Mouse (Mus musculus): Measurements from ENCODE around the gene Tut4. TPM values are rescaled to one million over a fixed set of nuclear protein-coding genes. Genes with fewer than 3 reads are reported as not detected.

Tut4 gene
- total RNA-seq, 1 experiment, result 32.8 TPM

DNA sequence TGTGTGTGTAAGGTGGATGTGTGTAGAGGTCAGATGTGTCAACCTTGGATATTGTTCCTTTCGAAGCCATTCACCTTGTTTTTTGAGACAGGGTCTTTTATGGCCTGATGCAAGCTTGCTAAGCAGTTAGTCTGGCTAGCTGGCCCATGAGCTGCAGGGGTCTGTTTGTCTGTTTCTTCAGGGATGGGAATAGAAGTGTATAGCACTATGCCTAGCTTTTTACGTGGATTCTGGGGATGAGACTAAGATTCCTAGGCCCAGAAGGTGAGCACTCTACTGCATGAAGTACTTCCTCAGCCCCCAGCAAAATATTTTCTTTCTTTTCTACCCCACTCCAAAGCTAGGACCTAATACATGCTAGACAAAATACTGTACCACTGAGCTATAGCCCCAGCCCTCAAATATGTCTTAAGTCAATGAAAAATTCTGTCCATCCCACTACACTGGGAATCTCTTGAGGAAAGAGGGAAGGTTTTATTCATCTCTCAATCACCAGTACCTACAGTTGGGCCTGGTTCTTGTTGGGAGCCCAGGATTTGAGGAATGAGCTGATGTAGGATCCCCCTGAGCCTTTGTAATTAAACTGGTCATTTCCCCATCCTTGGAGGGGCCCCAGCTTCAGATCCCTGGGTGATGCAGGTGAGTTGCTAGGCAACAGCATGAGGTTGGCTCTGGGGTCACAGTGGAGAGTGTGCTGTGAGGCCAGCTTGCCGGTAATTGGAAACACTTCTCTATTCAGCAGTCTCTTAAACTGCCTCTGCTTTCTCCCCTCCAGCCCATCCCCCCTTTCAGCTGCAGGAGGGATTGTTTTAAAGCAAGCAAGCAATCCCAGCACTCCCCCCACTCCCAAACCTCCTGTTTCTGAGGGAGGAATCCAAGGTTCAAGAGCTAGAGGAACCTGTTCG lies 28.3 kb upstream of the Tut4 start:
- DNase-seq (ENCODE audit: low read depth, low spot score), result no peak
- TF ChIP-seq ZNF384 (IDR thresholded peaks at IDR 0.05; ENCODE audit: low read depth, low read length) (no peak), MAFK (IDR thresholded peaks at IDR 0.05; ENCODE audit: insufficient read depth, low read depth, low read length) (no peak), ZC3H11A (IDR thresholded peaks at IDR 0.05; ENCODE audit: borderline replicate concordance, low read depth, low read length) (no peak), CHD2 (IDR thresholded peaks at IDR 0.05; ENCODE audit: low read depth, low read length) (no peak)
- Histone ChIP-seq H3K9me3 (ENCODE audit: control insufficient read depth, insufficient read depth, low read depth, low read length) (no peaks in the 10 kb centered on the region), H3K4me3 (ENCODE audit: insufficient read depth in 1 of 2, low read depth in 1 of 2, low read length in 2 of 2, poor library complexity in 1 of 2, severe bottlenecking in 1 of 2) (no peak overlapping the region), H3K27ac (ENCODE audit: insufficient read depth, low read depth, low read length, poor library complexity, severe bottlenecking) (no peak overlapping the region), H3K9ac (ENCODE audit: insufficient read depth, low read depth, low read length, poor library complexity, severe bottlenecking) (no peak overlapping the region), H3K36me3 (ENCODE audit: control insufficient read depth, insufficient read depth, low read length, poor library complexity, severe bottlenecking) (no peaks in the 10 kb centered on the region), H3K4me1 (ENCODE audit: control insufficient read depth in 2 of 2, insufficient read depth in 2 of 2, low read length in 2 of 2, poor library complexity in 1 of 2) (no peaks in the 10 kb centered on the region)
- in situ Hi-C loops (cut with MboI; ENCODE audit: low sequenced_read_pairs in 2 of 2, unreplicated experiment in 2 of 2), result no loop called here

DNA sequence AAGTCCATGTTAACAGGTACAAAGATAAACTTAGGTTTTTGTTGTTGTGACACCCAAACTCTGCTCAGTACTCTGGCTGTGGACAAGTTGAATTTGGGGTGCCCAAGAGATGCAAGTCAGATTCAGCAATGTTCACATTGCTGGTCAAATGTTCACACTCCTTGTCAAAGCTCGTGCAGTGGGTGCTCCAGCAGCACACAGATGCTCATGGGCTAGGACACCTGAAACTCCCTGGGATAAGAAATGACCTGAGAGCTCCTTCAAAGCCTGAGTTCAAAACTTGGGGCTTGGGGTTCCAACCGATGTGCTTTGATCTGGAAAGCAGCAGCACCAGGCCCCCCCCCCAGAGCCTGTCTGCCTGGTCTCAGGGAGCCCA lies 27.7 kb upstream of the Tut4 start:
- TF ChIP-seq MAFK (IDR thresholded peaks at IDR 0.05; ENCODE audit: insufficient read depth, low read depth, low read length) (no peak), CHD2 (IDR thresholded peaks at IDR 0.05; ENCODE audit: low read depth, low read length) (no peak), ZNF384 (IDR thresholded peaks at IDR 0.05; ENCODE audit: low read depth, low read length) (no peak), ZC3H11A (IDR thresholded peaks at IDR 0.05; ENCODE audit: borderline replicate concordance, low read depth, low read length) (no peak), HCFC1 (IDR thresholded peaks at IDR 0.05; ENCODE audit: borderline replicate concordance, insufficient read depth, low read length) (no peak)
- H3K4me3 ChIP-seq (ENCODE audit: insufficient read depth in 1 of 2, low read depth in 1 of 2, low read length in 2 of 2, poor library complexity in 1 of 2, severe bottlenecking in 1 of 2), result no peak overlapping the region
- H3K9ac ChIP-seq (ENCODE audit: insufficient read depth, low read depth, low read length, poor library complexity, severe bottlenecking), result no peak overlapping the region

DNA sequence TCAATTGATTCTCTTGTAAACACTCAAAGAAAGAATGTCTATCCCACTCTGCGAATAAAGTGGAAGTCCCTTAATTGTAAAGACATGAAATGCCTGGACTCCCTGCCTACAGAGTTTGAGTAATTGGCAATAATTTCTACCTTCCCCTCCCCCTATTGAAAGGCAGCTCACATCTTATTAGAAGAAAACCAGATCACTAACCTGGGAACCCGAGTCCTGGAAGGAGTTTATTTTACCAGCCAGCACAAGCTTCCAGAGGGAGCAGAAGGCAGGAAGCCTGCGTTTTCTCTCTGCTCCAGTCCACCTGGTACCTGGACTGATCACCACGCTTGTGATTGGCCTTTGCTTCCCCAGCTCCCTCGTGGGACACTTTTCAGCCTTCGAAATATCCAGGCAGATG lies 25.9 kb upstream of the Tut4 start:
- no peaks in the 10 kb centered on the region for H3K4me1 ChIP-seq (ENCODE audit: control insufficient read depth in 2 of 2, insufficient read depth in 2 of 2, low read length in 2 of 2, poor library complexity in 1 of 2)

More for the DNA sequence above, 27.7 kb upstream of the Tut4 start:
- no peaks in the 10 kb centered on the region for H3K9me3 ChIP-seq (ENCODE audit: control insufficient read depth, insufficient read depth, low read depth, low read length)
- no peaks in the 10 kb centered on the region for H3K4me1 ChIP-seq (ENCODE audit: control insufficient read depth in 2 of 2, insufficient read depth in 2 of 2, low read length in 2 of 2, poor library complexity in 1 of 2)
- DNase-seq (ENCODE audit: low read depth, low spot score), result no peak
- no peaks in the 10 kb centered on the region for H3K36me3 ChIP-seq (ENCODE audit: control insufficient read depth, insufficient read depth, low read length, poor library complexity, severe bottlenecking)
- no peak overlapping the region for H3K27ac ChIP-seq (ENCODE audit: insufficient read depth, low read depth, low read length, poor library complexity, severe bottlenecking)
- in situ Hi-C loops (cut with MboI; ENCODE audit: low sequenced_read_pairs in 2 of 2, unreplicated experiment in 2 of 2), result no loop called here

GRCm38 (mm10) chr4:108434221-108434620 lies 25.0 kb upstream of the Tut4 start:
- Histone ChIP-seq H3K36me3 (ENCODE audit: control insufficient read depth, insufficient read depth, low read length, poor library complexity, severe bottlenecking) (no peaks in the 10 kb centered on the region), H3K9ac (ENCODE audit: insufficient read depth, low read depth, low read length, poor library complexity, severe bottlenecking) (no peak overlapping the region), H3K4me3 (ENCODE audit: insufficient read depth in 1 of 2, low read depth in 1 of 2, low read length in 2 of 2, poor library complexity in 1 of 2, severe bottlenecking in 1 of 2) (no peak overlapping the region), H3K4me1 (ENCODE audit: control insufficient read depth in 2 of 2, insufficient read depth in 2 of 2, low read length in 2 of 2, poor library complexity in 1 of 2) (no peaks in the 10 kb centered on the region), H3K9me3 (ENCODE audit: control insufficient read depth, insufficient read depth, low read depth, low read length) (no peaks in the 10 kb centered on the region), H3K27ac (ENCODE audit: insufficient read depth, low read depth, low read length, poor library complexity, severe bottlenecking) (no peak overlapping the region)
- TF ChIP-seq ZC3H11A (IDR thresholded peaks at IDR 0.05; ENCODE audit: borderline replicate concordance, low read depth, low read length) (no peak), MAFK (IDR thresholded peaks at IDR 0.05; ENCODE audit: insufficient read depth, low read depth, low read length) (no peak), ZNF384 (IDR thresholded peaks at IDR 0.05; ENCODE audit: low read depth, low read length) (no peak), HCFC1 (IDR thresholded peaks at IDR 0.05; ENCODE audit: borderline replicate concordance, insufficient read depth, low read length) (no peak), CHD2 (IDR thresholded peaks at IDR 0.05; ENCODE audit: low read depth, low read length) (no peak)
- in situ Hi-C loops (cut with MboI; ENCODE audit: low sequenced_read_pairs in 2 of 2, unreplicated experiment in 2 of 2), result no loop called here
- DNase-seq (ENCODE audit: low read depth, low spot score), result no peak

More for the DNA sequence above, 25.9 kb upstream of the Tut4 start:
- no peak for TF ChIP-seq ZC3H11A (IDR thresholded peaks at IDR 0.05; ENCODE audit: borderline replicate concordance, low read depth, low read length)
- no peak for TF ChIP-seq ZNF384 (IDR thresholded peaks at IDR 0.05; ENCODE audit: low read depth, low read length)
- TF ChIP-seq CHD2 (IDR thresholded peaks at IDR 0.05; ENCODE audit: low read depth, low read length), result no peak
- no peak for TF ChIP-seq HCFC1 (IDR thresholded peaks at IDR 0.05; ENCODE audit: borderline replicate concordance, insufficient read depth, low read length)
- no peak for TF ChIP-seq MAFK (IDR thresholded peaks at IDR 0.05; ENCODE audit: insufficient read depth, low read depth, low read length)
- Histone ChIP-seq H3K9ac (ENCODE audit: insufficient read depth, low read depth, low read length, poor library complexity, severe bottlenecking) (no peak overlapping the region), H3K9me3 (ENCODE audit: control insufficient read depth, insufficient read depth, low read depth, low read length) (no peaks in the 10 kb centered on the region), H3K27ac (ENCODE audit: insufficient read depth, low read depth, low read length, poor library complexity, severe bottlenecking) (no peak overlapping the region), H3K4me3 (ENCODE audit: insufficient read depth in 1 of 2, low read depth in 1 of 2, low read length in 2 of 2, poor library complexity in 1 of 2, severe bottlenecking in 1 of 2) (no peak overlapping the region), H3K36me3 (ENCODE audit: control insufficient read depth, insufficient read depth, low read length, poor library complexity, severe bottlenecking) (no peaks in the 10 kb centered on the region)
- no peak for DNase-seq (ENCODE audit: low read depth, low spot score)
- in situ Hi-C loops (cut with MboI; ENCODE audit: low sequenced_read_pairs in 2 of 2, unreplicated experiment in 2 of 2), result no loop called here
